Mouse (Mus musculus): ENCODE data around the gene Smurf2. TPM values are rescaled to one million over a fixed set of nuclear protein-coding genes. Genes with fewer than 3 reads are reported as not detected.

Smurf2 gene
- polyA plus RNA-seq, 1 experiment from 2014 or later = 20.0 TPM

DNA sequence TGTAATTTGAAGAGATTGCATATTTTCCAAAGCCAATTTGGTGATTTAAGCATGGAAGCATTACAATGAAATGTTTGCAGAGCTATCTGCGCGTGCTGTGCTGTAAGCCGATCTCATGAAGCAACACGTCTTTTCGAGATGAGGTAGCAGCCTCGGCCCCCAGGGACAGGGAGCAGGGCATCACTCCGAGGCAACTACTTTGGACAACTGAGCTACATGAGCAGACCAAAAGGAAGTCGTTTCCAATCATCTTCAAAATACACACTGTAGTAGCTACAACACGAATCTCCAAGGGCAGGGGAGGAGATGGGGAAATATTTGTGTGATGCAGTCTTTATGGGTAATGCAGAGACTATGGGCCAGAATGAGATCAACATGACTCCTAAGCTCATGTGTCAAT lies 9.9 kb upstream of the Smurf2 start:
- no peak for DNase-seq (ENCODE audit: low spot score)

DNA sequence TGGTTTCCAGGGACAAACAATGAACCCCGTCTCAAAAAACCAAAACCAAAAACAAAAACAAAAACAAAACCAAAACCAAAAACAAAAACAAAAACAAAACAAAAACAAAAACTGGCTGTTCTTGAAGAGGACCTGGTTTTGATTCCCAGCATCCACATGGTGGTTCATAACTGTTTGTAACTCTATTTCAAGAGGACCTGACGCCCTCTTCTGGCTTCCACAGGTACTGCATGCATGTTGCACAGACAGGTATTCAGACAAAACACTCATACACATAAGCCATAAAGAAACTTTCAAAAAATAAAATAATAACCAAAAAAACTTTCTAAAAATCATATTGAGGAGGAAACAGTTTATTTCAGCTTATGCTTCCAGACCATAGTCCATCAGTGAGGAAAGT lies 8.4 kb upstream of the Smurf2 start:
- Histone ChIP-seq H3K4me2 (replicated peaks; ENCODE audit: low read depth, low read length) (no peak overlapping the region), H3K4me1 (ENCODE audit: insufficient read depth, low read depth, low read length) (no peaks in the 10 kb centered on the region), H3K9me3 (ENCODE audit: low read length) (no peaks in the 10 kb centered on the region), H3K9ac (replicated peaks; ENCODE audit: low read depth) (no peak overlapping the region), H3K4me3 (ENCODE audit: low read depth, low read length) (no peak overlapping the region), H3K36me3 (ENCODE audit: insufficient read depth, low read length) (no peaks in the 10 kb centered on the region), H3K27ac (ENCODE audit: low read length) (no peak overlapping the region), H3K27me3 (replicated peaks; ENCODE audit: insufficient read depth, low read length) (no peaks in the 10 kb centered on the region)
- DNase-seq (ENCODE audit: low spot score) (no peak), ATAC-seq (no peak)
- TF ChIP-seq CTCF (IDR thresholded peaks at IDR 0.05) (peak; percentile 50), EP300 (IDR thresholded peaks at IDR 0.05) (no peak)
- 55% methylated on average over 2 of the region's 2 CpGs for WGBS

More for the DNA sequence above, 9.9 kb upstream of the Smurf2 start:
- Histone ChIP-seq H3K4me1 (ENCODE audit: insufficient read depth, low read depth, low read length) (no peaks in the 10 kb centered on the region), H3K4me2 (replicated peaks; ENCODE audit: low read depth, low read length) (no peak overlapping the region), H3K9ac (replicated peaks; ENCODE audit: low read depth) (no peak overlapping the region), H3K4me3 (ENCODE audit: low read depth, low read length) (no peak overlapping the region), H3K36me3 (ENCODE audit: insufficient read depth, low read length) (no peaks in the 10 kb centered on the region), H3K27ac (ENCODE audit: low read length) (no peak overlapping the region), H3K9me3 (ENCODE audit: low read length) (no peaks in the 10 kb centered on the region), H3K27me3 (replicated peaks; ENCODE audit: insufficient read depth, low read length) (no peaks in the 10 kb centered on the region)
- ATAC-seq = no peak
- WGBS = 54% methylated on average over 9 of the region's 9 CpGs
- TF ChIP-seq CTCF (IDR thresholded peaks at IDR 0.05) (no peak), EP300 (IDR thresholded peaks at IDR 0.05) (no peak)

DNA sequence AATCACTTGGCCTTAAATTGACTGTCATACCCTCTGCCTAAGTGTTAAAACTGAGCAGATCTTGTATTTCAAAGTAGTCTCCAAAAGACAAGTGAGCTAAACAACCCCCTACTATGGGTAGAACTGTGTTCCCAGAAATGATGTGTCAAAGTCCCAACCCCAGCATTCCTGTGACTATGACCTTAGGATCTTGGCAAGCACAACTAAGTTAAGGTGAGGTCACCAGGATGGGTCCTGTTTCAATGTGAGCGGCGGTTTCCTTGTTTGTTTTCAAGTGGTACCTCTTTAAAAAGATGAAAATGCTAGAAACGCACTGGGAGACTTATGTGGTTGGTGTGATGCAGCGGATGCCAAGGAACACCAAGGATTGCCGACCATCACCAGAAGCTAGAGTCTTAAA lies 7.4 kb upstream of the Smurf2 start:
- DNase-seq (ENCODE audit: low spot score) = no peak
- no peak overlapping the region for H3K4me3 ChIP-seq (ENCODE audit: low read depth, low read length)
- H3K4me2 ChIP-seq (replicated peaks; ENCODE audit: low read depth, low read length) = no peak overlapping the region
- TF ChIP-seq EP300 (IDR thresholded peaks at IDR 0.05) = no peak
- no peak for TF ChIP-seq CTCF (IDR thresholded peaks at IDR 0.05)
- no peak for ATAC-seq
- H3K27me3 ChIP-seq (replicated peaks; ENCODE audit: insufficient read depth, low read length) = no peaks in the 10 kb centered on the region
- no peak overlapping the region for H3K27ac ChIP-seq (ENCODE audit: low read length)
- H3K4me1 ChIP-seq (ENCODE audit: insufficient read depth, low read depth, low read length) = no peaks in the 10 kb centered on the region
- H3K36me3 ChIP-seq (ENCODE audit: insufficient read depth, low read length) = no peaks in the 10 kb centered on the region
- H3K9ac ChIP-seq (replicated peaks; ENCODE audit: low read depth) = no peak overlapping the region
- H3K9me3 ChIP-seq (ENCODE audit: low read length) = no peaks in the 10 kb centered on the region
- WGBS = 99% methylated on average over 5 of the region's 5 CpGs

DNA sequence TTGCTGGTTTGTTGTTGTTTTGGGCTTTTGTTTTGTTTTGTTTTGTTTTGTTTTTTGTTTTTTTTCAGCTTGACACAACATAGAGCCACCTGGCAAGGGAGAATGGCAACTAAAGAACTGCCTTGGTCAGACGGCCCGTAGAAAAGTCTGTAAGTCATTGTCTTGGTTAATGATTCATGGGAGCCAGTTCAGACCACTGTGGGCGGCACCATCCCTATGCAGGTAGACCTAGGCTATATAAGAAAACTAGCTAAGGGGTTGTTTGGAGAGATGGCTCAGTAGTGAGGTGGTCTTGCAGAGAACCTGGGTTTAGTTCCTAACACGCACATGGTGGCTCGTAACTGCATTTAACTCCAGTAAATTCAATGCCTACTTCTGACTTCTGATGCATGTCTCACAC lies 6.7 kb upstream of the Smurf2 start:
- no peak for DNase-seq (ENCODE audit: low spot score)
- H3K4me2 ChIP-seq (replicated peaks; ENCODE audit: low read depth, low read length) = no peak overlapping the region
- H3K36me3 ChIP-seq (ENCODE audit: insufficient read depth, low read length) = no peaks in the 10 kb centered on the region
- H3K4me1 ChIP-seq (ENCODE audit: insufficient read depth, low read depth, low read length) = no peaks in the 10 kb centered on the region
- no peaks in the 10 kb centered on the region for H3K9me3 ChIP-seq (ENCODE audit: low read length)
- ATAC-seq = no peak
- 91% methylated on average over 5 of the region's 5 CpGs for WGBS
- H3K27me3 ChIP-seq (replicated peaks; ENCODE audit: insufficient read depth, low read length) = no peaks in the 10 kb centered on the region
- TF ChIP-seq EP300 (IDR thresholded peaks at IDR 0.05) (no peak), CTCF (IDR thresholded peaks at IDR 0.05) (no peak)
- H3K9ac ChIP-seq (replicated peaks; ENCODE audit: low read depth) = no peak overlapping the region
- no peak overlapping the region for H3K27ac ChIP-seq (ENCODE audit: low read length)
- no peak overlapping the region for H3K4me3 ChIP-seq (ENCODE audit: low read depth, low read length)

- Histone ChIP-seq H3K4me1 (ENCODE audit: insufficient read depth, low read depth, low read length) (no peaks in the 10 kb centered on the region), H3K4me3 (ENCODE audit: low read depth, low read length) (no peak overlapping the region), H3K27ac (ENCODE audit: low read length) (no peak overlapping the region), H3K9ac (replicated peaks; ENCODE audit: low read depth) (no peak overlapping the region), H3K36me3 (ENCODE audit: insufficient read depth, low read length) (no peaks in the 10 kb centered on the region), H3K27me3 (replicated peaks; ENCODE audit: insufficient read depth, low read length) (no peaks in the 10 kb centered on the region), H3K4me2 (replicated peaks; ENCODE audit: low read depth, low read length) (no peak overlapping the region), H3K9me3 (ENCODE audit: low read length) (no peaks in the 10 kb centered on the region)
- 73% methylated on average over 4 of the region's 4 CpGs for WGBS
- TF ChIP-seq CTCF (IDR thresholded peaks at IDR 0.05) (no peak), EP300 (IDR thresholded peaks at IDR 0.05) (no peak)
- no peak for DNase-seq (ENCODE audit: low spot score)
- ATAC-seq = no peak
Observed at GRCm38 (mm10) chr11:106926732-106927131, 6.2 kb upstream of the Smurf2 start.

- WGBS = 1% methylated on average over 51 of the region's 87 CpGs
- peak overlapping the region; percentile 94 for H3K9ac ChIP-seq (replicated peaks; ENCODE audit: low read depth)
- H3K4me3 ChIP-seq (ENCODE audit: low read depth, low read length) = peak overlapping the region; percentile 91
- H3K9me3 ChIP-seq (ENCODE audit: low read length) = no peaks in the 10 kb centered on the region
- no peaks in the 10 kb centered on the region for H3K36me3 ChIP-seq (ENCODE audit: insufficient read depth, low read length)
- peaks cover 10% of the 10 kb centered on the region; the same call in 1 of the 2 replicates for H3K4me1 ChIP-seq (ENCODE audit: insufficient read depth, low read depth, low read length)
- no peaks in the 10 kb centered on the region for H3K27me3 ChIP-seq (replicated peaks; ENCODE audit: insufficient read depth, low read length)
- peak; percentile 66 for DNase-seq (ENCODE audit: low spot score)
- H3K27ac ChIP-seq (ENCODE audit: low read length) = peak overlapping the region; percentile 97
- peak; percentile 80 for ATAC-seq
- TF ChIP-seq CTCF (IDR thresholded peaks at IDR 0.05) = no peak
- no peak for TF ChIP-seq EP300 (IDR thresholded peaks at IDR 0.05)
- H3K4me2 ChIP-seq (replicated peaks; ENCODE audit: low read depth, low read length) = peak overlapping the region; percentile 71
Observed at GRCm38 (mm10) chr11:106919612-106920550, 634 bp downstream of the Smurf2 start.

All from lung, postnatal 0 days (tissue).